Mouse (Mus musculus) limb, embryonic 14.5 days (tissue): Measurements from ENCODE around the gene Rufy4. TPM values are rescaled to one million over a fixed set of nuclear protein-coding genes. Genes with fewer than 3 reads are reported as not detected.

Source experiments
- ATAC-seq: fragments of 200-750 bp; cut with Nextera tagmentation; 2 replicates; pipeline ENCODE4 v1.8.0; 2017; ENCODE audit warnings: low read depth, moderate number of reproducible peaks, moderate TSS enrichment; ENCODE audit not compliant: low FRiP score
- DNase-seq: peaks from one replicate; pipeline ENCODE4 v3.0.0-alpha.2; 2015; ENCODE audit warnings: low spot score
- H3K27ac ChIP-seq: fragments of 300-500 bp; sonication (generic); replicated peaks from 2 replicates; pipeline ENCODE4 v1.5.1; 2014; ENCODE audit warnings: low read depth, mild to moderate bottlenecking, low read length, moderate library complexity, mixed read lengths
- H3K27me3 ChIP-seq: fragments of 300-500 bp; sonication (generic); 2 replicates; pipeline ENCODE4 v1.6.1; 2014; ENCODE audit warnings: low read length, mixed read lengths; ENCODE audit not compliant: control insufficient read depth, insufficient read depth
- H3K36me3 ChIP-seq: fragments of 300-500 bp; sonication (generic); 2 replicates; pipeline ENCODE4 v1.6.1; 2014; ENCODE audit warnings: mild to moderate bottlenecking, low read length, moderate library complexity, mixed read lengths; ENCODE audit not compliant: control insufficient read depth, insufficient read depth
- H3K4me1 ChIP-seq: fragments of 300-500 bp; sonication (generic); 2 replicates; pipeline ENCODE4 v1.6.1; 2014; ENCODE audit warnings: antibody characterized with exemption, low read length, mixed read lengths; ENCODE audit not compliant: control insufficient read depth, insufficient read depth
- H3K4me2 ChIP-seq: fragments of 300-500 bp; sonication (generic); replicated peaks from 2 replicates; pipeline ENCODE4 v1.6.1; 2014; ENCODE audit warnings: low read depth, mild to moderate bottlenecking, low read length, moderate library complexity; ENCODE audit not compliant: severe bottlenecking
- H3K4me3 ChIP-seq: fragments of 300-500 bp; sonication (generic); replicated peaks from 2 replicates; pipeline ENCODE4 v1.5.1; 2014; ENCODE audit warnings: low read length
- H3K9ac ChIP-seq: fragments of 300-500 bp; sonication (generic); 2 replicates; pipeline ENCODE4 v1.6.1; 2014; ENCODE audit warnings: mild to moderate bottlenecking, low read depth, low read length, moderate library complexity; ENCODE audit not compliant: severe bottlenecking
- H3K9me3 ChIP-seq: fragments of 300-500 bp; sonication (generic); 2 replicates; pipeline ENCODE4 v1.6.1; 2016; ENCODE audit warnings: low read length; ENCODE audit not compliant: control insufficient read depth
- POLR2A ChIP-seq: fragments of 200-500 bp; IDR thresholded peaks from 2 replicates; pipeline ENCODE4 v1.8.0; 2012; ENCODE audit warnings: inconsistent platforms, mild to moderate bottlenecking, moderate library complexity, borderline replicate concordance; ENCODE audit not compliant: insufficient read depth, insufficient read length; ENCODE audit errors: extremely low read depth
- WGBS: fragments of 180-500 bp; shearing (Covaris S2); extraction: QIAGEN DNeasy Blood & Tissue Kit; methylation state at CpG from one replicate; pipeline ENCODE4 v1.1.7; 2014; 5-methylcytosine and 5-hydroxymethylcytosine counted together
- polyA plus RNA-seq, 2 experiments: library from polyadenylated mRNA; depleted of rRNA in 1 of 2; stranded (reverse) in 1 of 2; unstranded in 1 of 2; fragments of >200 nt; fragmentation: Nextera tagmentation in 1 of 2; extraction: Ambion mirVana in 1 of 2; gene quantifications; 2 replicates each; pipeline versions ENCODE4 v1.2.1 to v1.2.3; 2012 to 2014

Rufy4 gene
- polyA plus RNA-seq, 2 experiments = 0.48 to 0.65 TPM

DNA sequence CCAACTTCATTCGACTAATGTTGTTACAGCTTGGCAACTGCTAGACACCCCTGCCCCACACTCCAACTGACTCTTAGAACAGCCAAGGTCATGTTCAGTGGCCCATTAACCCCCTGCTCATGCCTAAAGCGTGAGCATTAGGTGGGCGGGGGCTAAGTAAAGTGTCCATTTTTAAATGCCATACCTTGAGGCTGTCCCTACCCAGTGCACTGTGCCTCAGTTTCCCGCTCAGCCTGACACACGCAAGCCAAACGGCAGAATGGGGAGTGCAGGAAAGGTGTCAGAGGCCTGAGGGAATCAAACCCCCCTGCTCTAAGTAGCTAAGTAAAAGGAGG lies 13.7 kb upstream of the Rufy4 start:
- Histone ChIP-seq H3K4me2 (no peak overlapping the region), H3K27me3 (no peaks in the 10 kb centered on the region), H3K4me3 (no peak overlapping the region), H3K36me3 (no peaks in the 10 kb centered on the region), H3K27ac (peak overlapping the region; percentile 20; the same call in 1 of the 2 replicates), H3K4me1 (peaks cover 24% of the 10 kb centered on the region), H3K9me3 (no peaks in the 10 kb centered on the region), H3K9ac (0 out of 2 replicates have a peak overlapping the region, but pooled peaks have one; percentile 28)
- WGBS = 31% methylated on average over 6 of the region's 6 CpGs
- DNase-seq (no peak), ATAC-seq (no peak)
- no peak for TF ChIP-seq POLR2A

GRCm38 (mm10) chr1:74113071-74113470 lies 12.3 kb upstream of the Rufy4 start:
- ATAC-seq = no peak

DNA sequence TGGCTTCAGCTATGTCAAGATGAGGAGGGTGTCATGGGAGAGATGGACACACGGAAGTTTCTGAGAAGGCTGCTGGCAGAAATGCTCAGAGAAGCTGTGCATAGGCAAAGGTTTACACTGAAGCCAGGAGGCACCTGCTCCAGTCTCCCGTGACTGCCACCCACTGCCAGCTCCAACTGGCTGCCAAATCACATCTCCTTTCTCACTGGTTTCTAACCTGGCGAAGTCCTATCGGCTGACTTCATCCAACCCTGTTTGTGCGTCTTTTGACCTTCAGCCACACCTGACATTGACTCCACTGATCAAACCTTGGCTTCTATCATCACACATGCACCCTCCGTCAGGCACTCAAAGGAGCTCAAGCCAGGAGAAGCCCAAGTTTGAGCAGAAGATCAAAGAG lies 7.5 kb upstream of the Rufy4 start:
- no peak for ATAC-seq
- no peak overlapping the region for H3K27ac ChIP-seq
- whole genome bisulfite sequencing = 90% methylated on average over 6 of the region's 6 CpGs
- no peak overlapping the region for H3K9ac ChIP-seq
- no peaks in the 10 kb centered on the region for H3K9me3 ChIP-seq
- TF ChIP-seq POLR2A = no peak
- peaks cover 4% of the 10 kb centered on the region for H3K4me1 ChIP-seq
- no peak for DNase-seq
- H3K4me2 ChIP-seq = no peak overlapping the region
- H3K27me3 ChIP-seq = 0 out of 2 replicates have a peak, but pooled peaks cover under 1% of the 10 kb centered on the region
- no peak overlapping the region for H3K4me3 ChIP-seq
- no peaks in the 10 kb centered on the region for H3K36me3 ChIP-seq

More at GRCm38 (mm10) chr1:74113071-74113470, 12.3 kb upstream of the Rufy4 start:
- H3K9ac ChIP-seq = no peak overlapping the region
- no peaks in the 10 kb centered on the region for H3K9me3 ChIP-seq
- H3K4me1 ChIP-seq = peaks cover 22% of the 10 kb centered on the region
- no peak for DNase-seq
- no peak for TF ChIP-seq POLR2A
- no peaks in the 10 kb centered on the region for H3K36me3 ChIP-seq
- no peaks in the 10 kb centered on the region for H3K27me3 ChIP-seq
- H3K27ac ChIP-seq = no peak overlapping the region
- WGBS = 27% methylated on average over 3 of the region's 3 CpGs
- H3K4me3 ChIP-seq = no peak overlapping the region
- no peak overlapping the region for H3K4me2 ChIP-seq

DNA sequence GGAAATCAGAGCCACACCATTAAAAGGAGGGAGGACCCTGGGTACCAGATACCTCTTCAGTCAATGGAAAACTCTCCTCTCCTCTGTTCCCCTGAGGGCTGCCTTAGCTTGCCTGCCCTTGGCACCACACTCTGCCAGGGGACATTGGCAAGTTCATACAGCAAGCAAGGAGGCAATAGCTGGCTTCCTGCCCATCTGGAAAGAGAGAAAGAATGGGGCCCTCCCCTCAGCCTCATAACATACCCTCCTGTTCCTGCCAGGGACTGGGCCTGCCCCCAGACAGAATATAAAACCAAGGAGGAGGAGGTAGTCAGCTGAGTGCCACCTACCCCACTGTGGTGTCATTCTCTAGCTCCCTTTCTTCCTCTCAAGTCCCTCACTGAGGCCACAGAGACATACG lies 6.2 kb upstream of the Rufy4 start:
- Histone ChIP-seq H3K4me3 (no peak overlapping the region), H3K9ac (no peak overlapping the region), H3K27ac (no peak overlapping the region), H3K27me3 (peaks cover 8% of the 10 kb centered on the region; the same call in 1 of the 2 replicates), H3K4me2 (no peak overlapping the region), H3K36me3 (no peaks in the 10 kb centered on the region), H3K9me3 (no peaks in the 10 kb centered on the region), H3K4me1 (no peaks in the 10 kb centered on the region; the same call in 1 of the 2 replicates)
- DNase-seq = no peak
- no peak for TF ChIP-seq POLR2A
- 100% methylated on average over 1 of the region's 1 CpGs for WGBS
- ATAC-seq = no peak

- Histone ChIP-seq H3K9me3 (no peaks in the 10 kb centered on the region), H3K4me1 (no peaks in the 10 kb centered on the region; the same call in 1 of the 2 replicates), H3K27ac (no peak overlapping the region), H3K9ac (no peak overlapping the region), H3K4me2 (no peak overlapping the region), H3K27me3 (peaks cover 10% of the 10 kb centered on the region; the same call in 1 of the 2 replicates), H3K4me3 (no peak overlapping the region), H3K36me3 (no peaks in the 10 kb centered on the region)
- ATAC-seq = no peak
- no peak for DNase-seq
- TF ChIP-seq POLR2A = no peak
- 83% methylated on average over 6 of the region's 7 CpGs for WGBS
These were observed 4.2 kb upstream of the Rufy4 start for GRCm38 (mm10) chr1:74121138-74121537.
